Mouse (Mus musculus) erythroblast, embryonic 14.5 days (primary cell): ENCODE measurements around the gene Gal3st1.
"Not testable (repeated sequence)": the region's sequence is repeated elsewhere in the genome, so short reads cannot be mapped to it uniquely, and the experiment has no call there.

Experiments used
- GATA1 ChIP-seq: IDR thresholded peaks from 2 replicates; pipeline ENCODE4 v1.6.1; 2012; ENCODE audit warnings: low read length, inconsistent platforms, mixed read lengths
- TAL1 ChIP-seq: IDR thresholded peaks from 3 replicates; pipeline ENCODE4 v1.6.1; 2012; ENCODE audit warnings: low read length, inconsistent platforms, mixed read lengths

- not testable (repeated sequence) for TF ChIP-seq GATA1, TAL1
These were observed 28.6 kb upstream of the Gal3st1 start for GRCm38 (mm10) chr11:3954876-3955275.
